Mouse (Mus musculus) spleen, postnatal 4 days (tissue): Measurements from ENCODE around the gene Wfdc6a.
"Not testable (repeated sequence)": the region's sequence is repeated elsewhere in the genome, so short reads cannot be mapped to it uniquely, and the experiment has no call there.

Source experiments
- DNase-seq, 2 experiments: peaks; one replicate each; pipeline ENCODE4 v3.0.0; 2022; ENCODE audit warnings: low spot score in 2 of 2

Wfdc6a gene

DNA sequence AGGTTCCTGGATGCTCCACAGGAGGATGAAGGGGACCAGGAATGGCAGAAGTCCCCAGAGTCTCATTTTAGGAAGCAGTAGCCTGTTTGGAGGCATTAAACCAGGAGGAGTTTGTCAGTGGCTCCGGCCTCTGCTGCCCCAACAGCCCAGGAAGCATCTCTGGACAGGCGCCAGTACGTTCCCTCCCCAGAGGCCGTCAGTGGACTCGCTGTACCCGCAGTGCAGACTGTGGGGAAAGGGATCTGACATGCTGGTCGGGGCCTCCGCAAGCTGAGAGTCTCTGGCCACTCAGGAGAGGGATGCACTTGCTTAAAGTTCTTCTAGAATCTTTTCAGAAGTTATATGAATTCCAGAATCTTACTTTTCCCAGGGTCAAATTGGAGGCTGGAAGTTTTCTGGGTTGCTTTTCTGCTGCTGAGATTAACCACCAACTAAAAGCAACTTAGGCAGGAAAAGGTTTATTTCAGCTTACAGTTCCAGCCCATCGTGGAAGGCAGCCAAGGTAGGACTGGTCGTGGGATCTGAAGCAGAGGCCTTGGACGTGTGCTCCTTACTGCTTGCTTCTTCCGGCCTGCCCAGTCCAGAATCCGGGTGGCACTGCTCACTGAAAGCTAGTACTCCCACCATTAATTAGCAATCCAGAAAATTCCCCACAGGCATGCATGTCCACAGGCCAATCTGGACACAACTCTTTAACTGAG is at the start of gene Wfdc6a:
Gene Wfdc6a, minus strand, starts transcription at position 423 of the 701 bp plus-strand sequence.
- DNase-seq, result not testable (repeated sequence)

DNA sequence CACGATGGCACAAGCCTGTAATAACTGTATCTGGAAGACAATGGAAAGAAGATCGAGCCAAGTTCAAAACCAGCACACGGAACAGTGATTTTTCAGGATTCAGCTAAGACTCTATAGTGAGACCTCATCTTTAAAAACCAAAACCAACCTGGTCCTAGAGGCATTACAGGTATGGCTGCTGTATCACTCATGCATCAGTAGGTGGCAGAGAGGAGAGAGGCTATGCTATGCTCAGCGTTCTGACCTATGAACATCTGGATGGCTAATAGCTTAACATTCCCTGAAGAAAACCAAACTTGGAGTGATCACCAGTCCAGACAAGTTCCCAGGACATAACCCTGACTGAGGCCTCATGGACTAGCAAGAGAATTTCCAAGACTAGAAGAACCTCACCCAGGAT is 36.5 kb upstream of the Wfdc6a start:
- DNase-seq, result no peak

DNA sequence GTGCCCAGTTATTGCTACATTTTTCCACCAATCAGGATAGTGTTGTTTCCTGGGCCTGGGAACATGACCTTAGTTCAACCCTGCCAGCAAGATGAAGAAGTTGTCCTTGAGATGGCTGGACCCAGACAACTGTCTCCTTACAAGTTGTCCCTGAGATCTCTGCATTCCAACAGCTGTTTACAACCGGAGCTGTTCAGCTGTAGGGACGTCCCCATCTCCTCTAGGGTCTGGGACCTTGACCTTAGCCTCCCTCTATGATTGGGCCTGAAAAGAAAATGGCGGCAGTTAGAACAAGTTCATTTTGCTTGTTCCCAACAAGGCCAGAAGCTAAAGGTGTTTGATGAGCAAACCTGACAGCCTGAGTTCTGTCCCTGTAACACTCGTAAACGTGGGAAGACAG is 33.8 kb upstream of the Wfdc6a start:
- no peak for DNase-seq

DNA sequence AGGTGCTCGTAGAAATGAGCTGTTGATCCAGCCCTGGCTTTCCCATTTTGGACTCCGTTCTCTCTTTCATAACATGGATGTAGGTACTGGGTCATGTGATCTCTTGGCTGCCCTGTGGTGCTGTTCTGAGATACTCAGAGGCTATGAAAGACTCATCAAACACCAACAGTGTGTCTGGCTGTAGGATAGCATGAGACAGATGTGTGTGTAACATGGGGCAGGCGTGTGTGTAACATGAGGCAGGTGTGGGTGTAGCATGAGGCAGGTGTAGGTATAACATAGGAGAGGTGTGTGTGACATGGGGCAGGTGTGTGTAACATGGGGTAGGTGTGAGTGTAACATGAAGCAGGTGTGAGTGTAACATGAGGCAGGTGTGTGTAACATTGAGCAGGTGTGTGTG is 30.1 kb upstream of the Wfdc6a start:
- no peak for DNase-seq

DNA sequence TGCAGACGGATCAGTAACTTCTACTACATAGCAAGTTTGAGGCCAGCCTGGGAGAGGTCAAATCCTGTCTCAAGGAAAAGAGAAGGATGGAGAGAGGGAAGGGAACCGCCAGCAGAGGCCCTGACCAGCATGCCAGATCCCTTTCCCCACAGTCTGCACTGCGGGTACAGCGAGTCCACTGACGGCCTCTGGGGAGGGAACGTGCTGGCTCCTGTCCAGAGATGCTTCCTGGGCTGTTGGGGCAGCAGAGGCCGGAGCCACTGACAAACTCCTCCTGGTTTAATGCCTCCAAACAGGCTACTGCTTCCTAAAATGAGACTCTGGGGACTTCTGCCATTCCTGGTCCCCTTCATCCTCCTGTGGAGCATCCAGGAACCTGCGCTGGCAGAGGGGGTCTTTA is 28.2 kb upstream of the Wfdc6a start, which contains the start of the genes Wfdc6b and Wfdc8:
Gene Wfdc6b, plus strand, starts transcription at position 52 of the 400 bp plus-strand sequence.
Gene Wfdc8, minus strand, starts transcription at position 156 of the 400 bp plus-strand sequence.
- not testable (repeated sequence) for DNase-seq

DNA sequence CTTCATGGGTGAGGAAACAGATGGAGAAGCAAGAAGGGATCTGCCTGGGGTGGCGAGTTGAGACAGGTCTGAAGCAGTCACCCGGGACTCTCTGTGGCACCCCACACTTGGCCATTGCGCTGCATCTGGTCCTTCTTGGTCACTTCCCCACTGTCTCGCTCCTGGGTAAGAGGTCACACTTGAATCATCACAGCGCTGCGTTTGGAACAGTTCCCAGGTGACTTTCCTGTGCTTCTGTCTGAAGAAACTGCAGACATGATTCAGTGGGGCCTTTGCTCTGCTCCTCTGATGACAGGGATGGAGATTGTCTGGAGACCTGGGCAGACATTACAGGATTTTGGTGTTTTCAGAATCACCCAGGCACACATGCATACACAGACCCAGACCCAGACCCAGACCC is 23.5 kb upstream of the Wfdc6a start:
- DNase-seq, result no peak

DNA sequence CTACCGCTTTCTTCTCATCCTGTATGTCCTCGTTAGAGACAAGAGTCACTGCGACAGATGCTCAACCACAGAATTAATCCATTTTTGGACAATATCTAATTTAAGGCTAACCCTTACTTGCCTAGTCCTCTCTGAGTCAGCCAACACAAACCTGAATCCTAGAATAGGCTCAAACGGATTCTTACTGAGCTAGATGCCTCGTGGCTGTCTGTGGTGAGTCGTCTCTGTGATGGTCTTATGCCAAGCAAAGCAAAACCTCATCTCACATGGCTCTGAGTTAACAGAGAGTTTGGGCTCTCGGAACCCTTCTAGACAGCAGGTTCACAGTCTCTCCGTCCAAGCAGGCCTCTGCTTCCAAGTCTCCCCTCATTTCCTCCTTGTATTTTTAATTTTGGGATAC is 19.2 kb upstream of the Wfdc6a start:
- DNase-seq, result no peak

DNA sequence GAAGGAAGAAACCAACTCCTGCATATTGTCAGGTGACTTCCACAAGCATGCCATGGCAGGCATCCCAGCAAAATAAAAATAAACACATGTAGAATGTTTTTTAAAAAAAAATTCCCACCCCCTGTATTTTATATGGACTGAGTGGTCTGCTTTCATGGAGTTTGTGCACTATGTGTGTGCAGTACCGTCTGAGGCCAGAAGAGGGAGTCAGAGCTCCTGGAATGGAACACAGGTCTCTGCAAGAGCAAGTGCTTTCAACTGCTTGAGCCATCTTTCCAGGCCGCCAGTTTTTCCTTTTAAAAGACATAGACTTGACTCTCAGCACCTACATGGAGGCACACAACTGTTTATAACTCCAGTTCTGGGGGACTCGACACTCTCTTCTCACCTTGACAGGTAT is 18.2 kb upstream of the Wfdc6a start:
- DNase-seq, result no peak

DNA sequence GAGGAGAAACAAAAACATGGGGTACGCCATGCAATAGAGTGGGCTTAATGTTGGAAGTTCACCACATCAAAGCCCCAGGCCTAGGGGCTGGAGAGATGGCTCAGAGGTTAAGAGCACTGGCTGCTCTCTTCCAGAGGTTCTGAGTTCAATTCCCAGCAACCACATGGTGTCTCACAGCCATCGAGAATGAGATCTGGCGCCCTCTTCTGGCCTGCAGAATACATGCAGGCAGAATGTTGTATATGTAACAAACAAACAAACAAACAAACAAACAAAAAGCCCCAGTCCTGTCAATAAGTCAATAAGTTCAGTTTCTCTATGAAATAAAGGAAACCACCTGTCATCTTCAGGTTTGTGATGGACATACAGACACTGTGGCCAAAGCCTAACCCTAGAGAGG is 14.9 kb upstream of the Wfdc6a start:
- DNase-seq, result no peak

DNA sequence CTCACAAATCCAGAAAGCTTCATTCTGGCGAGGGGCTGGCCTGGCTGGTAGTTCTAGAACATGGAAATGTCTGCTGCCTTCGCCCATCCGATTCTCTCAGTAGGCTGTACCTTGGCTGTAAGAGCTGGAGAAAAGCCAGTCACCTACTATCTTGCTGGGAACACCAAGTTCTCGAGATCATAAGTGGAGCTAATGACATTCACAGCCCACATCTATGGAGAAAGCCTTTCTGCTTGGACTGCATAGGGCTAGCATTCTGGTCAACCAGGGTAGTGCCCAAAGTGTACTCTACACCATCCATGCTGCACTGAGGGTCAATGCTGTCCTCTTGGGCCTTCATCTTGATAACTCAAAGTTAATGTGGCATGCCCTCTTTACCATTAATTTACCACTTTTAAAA is 8.2 kb upstream of the Wfdc6a start, which contains the start of gene Eppin:
Gene Eppin, minus strand, starts transcription at position 101 of the 400 bp plus-strand sequence.
- no peak for DNase-seq

DNA sequence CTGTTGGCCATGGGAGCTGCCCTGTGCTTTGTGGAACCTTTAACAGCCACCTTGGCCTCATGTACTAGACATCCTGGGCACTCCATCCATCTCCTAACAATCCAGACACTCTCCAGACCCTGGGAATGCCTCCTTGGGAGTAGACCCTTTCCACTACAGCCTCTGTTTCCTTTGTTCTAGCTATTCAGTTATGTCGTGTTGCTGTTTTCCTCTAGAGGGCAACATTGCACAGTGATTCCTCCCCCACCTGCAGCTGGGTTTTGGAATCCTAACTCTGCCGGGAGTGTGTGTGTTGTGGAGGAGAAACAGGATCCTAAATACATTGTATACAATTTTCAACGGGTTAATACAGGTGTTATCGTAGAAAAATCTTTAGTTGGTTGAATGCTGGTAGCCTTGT is 6.8 kb upstream of the Wfdc6a start:
- no peak for DNase-seq

DNA sequence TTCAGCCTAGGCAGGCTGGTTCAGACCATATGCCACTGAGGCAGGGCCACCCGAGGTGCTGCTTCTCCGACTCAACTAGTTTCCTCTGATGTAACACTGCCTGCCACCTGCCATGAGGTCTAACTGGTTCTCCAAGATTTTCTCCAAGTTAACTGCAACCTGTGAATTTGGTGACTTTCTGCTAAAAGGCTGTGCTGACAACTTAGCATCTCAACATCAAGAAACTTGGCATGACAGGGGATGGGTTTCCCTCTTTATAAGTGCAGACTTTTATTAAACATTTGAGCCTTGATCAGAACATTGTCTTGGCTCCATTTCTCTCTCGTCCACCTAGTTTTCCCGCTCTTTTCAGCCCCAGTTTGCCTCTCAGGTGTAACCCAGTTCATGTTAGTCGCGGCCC is 11.9 kb downstream of the Wfdc6a start, which contains the start of gene Spint3:
Gene Spint3, minus strand, starts transcription at position 101 of the 400 bp plus-strand sequence.
- not testable (repeated sequence) for DNase-seq

DNA sequence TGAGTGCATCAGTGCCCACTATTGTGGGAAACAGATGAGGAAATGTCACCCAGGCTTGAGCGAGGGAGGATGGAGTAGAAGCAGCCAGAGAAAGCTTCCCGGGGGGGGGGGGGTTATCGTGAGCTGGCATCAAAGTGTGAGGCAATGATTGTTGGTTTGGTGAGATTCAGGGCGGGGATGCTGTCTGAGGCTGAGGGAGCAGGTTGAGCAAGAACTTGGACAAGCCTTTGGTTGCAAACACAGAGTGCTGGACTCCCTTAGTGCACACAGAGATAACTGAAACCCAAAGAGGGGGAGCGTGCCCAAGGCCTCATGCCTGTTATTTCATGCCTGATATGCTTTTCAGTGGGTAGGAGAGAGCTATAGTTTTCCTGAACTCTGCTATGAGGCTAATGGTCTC is 17.8 kb downstream of the Wfdc6a start:
- no peak for DNase-seq

DNA sequence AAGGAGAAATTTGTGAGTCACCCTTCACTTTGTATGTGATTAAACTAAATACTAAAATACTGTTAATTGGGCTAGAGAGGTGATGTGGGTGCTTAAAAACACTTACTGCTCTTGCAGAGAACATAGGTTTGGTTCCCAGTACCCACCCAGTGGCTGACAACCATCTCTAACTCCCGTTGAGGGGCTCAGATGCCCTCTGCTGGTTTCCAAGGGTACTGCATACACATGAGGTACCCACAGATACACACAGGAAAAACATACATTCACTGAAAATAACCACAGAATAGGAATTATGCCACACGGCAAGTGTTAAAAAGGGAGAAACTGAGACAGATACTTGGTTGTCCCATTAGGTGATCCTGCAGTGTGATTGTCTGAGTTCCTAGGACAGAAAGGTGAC is 18.2 kb downstream of the Wfdc6a start:
- DNase-seq, result no peak

DNA sequence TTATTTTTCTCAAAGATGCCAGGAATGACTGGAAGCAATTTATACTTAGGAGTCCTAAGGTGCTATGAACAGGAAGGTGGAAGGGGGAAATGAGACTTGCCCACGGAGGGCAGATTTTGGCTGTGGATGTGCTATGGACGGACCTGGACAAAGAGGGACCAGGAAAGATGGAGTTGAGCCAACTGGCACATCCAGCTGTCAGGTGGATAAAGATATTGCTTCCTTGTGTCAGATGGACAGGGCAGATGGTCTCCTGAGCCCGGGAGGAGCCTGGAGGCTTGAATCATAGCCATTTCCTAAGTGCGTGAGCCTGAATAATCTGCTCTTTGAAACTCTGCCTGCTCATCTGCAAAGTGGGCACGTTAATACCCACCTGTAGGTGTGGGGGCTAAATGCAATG is 20.9 kb downstream of the Wfdc6a start:
- DNase-seq, result no peak

DNA sequence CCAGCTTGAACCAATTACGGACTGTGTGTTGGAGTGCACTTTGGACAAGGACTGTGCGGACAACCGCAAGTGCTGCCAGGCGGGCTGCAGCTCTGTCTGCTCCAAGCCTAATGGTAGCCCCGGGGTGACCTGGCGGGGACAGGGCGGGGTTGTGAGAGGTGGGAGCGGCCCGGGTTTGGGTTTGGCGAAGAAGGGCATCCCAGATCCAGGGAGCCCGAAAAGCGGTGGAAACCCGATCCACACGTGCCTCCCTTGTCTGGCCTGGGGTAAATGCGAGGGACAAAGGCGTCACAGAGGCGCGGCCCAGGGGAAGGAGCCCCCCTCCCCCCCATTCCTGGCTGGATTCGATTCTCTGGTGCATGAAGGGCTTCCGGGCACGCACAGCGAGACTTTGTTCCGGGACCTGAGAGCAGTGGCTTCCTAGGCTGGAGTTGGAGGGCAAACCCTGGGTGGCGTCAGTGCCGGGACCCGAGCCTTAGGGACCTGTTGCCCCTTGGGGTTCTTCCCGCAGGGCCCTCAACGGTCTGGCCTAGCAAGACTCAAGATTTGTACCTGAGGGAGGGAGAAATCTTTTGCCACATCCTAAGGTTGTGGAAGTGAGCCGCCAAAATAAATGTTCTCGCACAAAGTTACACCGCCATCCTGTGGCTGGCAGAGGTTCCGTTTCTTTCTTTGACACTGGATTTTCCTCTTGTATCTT is 21.8 kb downstream of the Wfdc6a start:
- no peak for DNase-seq

DNA sequence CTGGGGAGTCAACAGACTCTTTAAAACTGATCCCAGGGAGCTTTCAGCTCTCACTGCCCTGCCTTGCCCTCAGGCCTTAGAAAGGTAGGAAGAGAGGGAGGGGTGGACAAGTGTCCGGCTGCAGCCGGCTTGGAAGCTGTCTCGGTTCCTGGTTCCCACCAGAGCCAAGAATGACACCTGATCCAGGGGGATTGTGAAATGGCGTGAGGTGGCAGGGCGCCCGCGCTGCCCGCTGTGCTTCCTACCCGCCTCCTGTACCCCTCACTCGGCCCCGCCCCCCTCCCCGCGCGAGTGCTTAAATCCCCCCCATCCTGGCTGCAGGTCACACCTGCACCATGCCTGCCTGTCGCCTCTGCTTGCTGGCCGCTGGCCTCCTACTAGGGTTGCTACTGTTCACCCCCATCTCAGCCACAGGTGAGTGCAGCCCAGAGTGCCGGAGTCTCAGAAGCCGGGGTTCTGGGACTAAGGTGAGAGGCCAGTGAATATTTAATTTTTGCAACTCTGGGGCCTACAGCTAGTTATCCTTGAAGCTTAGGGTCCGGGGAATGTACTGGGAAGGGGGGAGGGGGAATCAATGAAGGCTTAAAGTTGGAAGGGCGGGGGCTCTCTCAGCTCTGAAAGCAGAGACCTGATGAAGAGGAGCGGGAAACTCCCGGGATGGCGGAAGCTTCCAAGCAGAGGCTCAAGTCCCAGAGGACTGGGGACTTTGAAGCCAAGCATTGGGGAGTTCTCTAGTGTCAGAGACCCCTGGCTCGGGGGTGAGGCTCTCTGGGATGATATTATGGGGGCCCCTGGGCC is 22.7 kb downstream of the Wfdc6a start, which contains the start of gene Wfdc2:
Gene Wfdc2, plus strand, starts transcription at position 23 of the 798 bp plus-strand sequence.
- no peak for DNase-seq

DNA sequence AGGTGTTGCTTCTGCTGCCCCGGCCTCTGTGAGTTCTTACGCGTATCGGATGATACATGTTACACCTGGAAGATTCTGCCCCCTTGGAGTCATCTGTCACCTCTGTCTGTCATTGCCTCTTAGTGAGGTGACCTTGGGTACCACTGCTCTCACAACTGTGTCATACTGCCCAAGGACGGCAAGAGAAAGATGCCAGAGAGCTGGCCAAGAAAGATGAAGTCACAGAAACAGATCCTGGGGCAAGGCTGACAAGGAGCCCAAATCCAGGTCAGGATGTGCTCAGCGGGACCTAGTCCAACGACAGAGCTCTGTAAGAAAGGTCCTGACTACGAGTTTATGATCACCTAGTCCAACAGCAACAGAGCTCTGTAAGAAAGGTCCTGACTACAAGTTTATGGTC is 25.1 kb downstream of the Wfdc6a start:
- no peak for DNase-seq

DNA sequence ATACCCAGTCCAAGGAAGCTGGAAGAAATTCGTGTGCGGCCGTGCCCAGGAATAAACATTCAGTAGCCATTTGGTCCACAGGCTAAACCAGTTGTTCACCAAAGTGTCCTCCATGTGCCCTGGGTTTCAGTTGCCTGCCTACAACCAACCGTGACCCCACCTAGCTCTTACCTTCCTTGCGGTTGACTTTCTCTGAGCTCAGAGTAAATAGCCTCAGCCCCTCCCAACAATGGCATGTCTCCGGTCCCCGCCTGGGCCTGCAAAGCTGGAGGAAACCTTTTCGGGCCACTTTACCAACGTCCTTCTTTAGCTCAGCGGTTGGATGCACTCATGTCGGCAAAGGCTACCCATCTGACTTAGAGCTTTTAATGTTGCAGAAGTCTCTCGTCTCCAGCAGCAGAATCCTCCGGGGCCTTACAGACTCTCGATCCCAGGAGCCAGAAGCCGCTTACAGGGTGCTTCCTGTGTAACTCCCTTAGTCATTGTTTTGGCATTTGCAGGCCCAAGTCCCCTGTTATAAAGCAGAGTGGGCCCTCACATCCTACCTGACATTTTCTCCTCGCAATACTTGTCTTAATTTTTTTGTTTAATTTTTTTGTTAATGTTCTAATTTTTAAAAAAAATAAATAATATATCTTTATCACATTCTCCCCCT is 26.1 kb downstream of the Wfdc6a start:
- DNase-seq, result no peak

DNA sequence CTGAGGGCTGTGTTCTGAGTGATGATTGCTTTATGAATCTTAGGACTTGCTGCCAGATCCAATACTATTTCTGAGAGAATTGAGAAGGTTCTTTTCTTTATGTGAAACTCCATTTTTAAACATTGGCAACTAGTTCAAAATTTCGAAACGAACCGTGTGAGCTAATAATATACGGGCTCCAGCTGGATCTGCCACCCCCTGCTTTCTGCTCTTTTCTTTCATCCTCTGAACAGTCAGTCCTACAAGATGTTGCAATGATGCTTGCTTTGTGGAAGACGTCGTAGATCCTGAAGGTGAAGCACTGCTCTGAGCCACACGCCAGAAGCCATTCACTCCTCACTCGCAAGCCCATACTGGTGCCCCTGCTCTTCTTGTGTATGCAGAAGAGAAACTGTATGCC is 26.8 kb downstream of the Wfdc6a start:
- DNase-seq, result no peak

DNA sequence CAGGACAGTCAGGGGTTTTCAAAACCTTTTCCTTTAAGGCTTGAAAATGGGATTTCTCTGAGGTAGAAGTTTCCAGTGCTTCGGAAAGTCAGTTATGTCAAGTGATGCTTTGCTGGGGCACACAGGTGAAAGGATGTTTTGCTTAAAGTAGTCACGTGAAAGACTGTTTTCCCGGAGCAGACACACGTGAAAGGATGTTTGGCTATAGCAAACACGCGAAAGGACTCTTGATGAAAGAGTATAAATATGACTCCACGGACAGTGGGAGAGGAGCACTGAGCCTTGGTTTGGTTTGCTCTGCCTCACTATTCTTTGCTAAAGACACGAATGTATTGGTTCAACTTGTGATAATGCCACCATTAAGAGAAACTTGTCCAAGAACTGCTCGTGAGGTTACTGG is 33.7 kb downstream of the Wfdc6a start:
- no peak for DNase-seq

DNA sequence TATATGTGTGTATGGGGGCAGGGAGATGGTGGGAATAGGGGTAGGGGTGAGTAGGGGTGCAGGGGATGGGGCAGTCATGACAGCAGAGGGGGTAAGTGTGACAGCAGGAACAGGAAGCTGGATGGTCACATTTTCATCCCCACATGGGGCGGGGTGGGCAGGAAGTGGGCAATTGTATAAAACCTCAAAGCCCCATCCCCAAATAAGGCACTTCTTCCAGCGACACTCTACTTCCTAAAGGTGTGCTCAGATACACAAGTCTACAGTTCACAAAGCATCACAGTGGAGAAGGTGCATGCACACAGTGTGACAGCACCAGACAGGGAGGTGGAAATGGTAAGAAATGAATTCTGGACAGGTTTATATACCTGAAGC is 34.4 kb downstream of the Wfdc6a start:
- no peak for DNase-seq
